Mouse (Mus musculus) heart, adult 8-10 months (tissue): ENCODE results near the gene Fam83f. TPM values are rescaled to one million over a fixed set of nuclear protein-coding genes. Genes with fewer than 3 reads are reported as not detected.
A peak's percentile ranks its signal among the peaks of the same experiment; 100 is the strongest.

Source experiments
- DNase-seq: peaks from one replicate; pipeline ENCODE4 v3.0.0; 2022; ENCODE audit warnings: low spot score
- total RNA-seq, 4 experiments: library from RNA; stranded (reverse); gene quantifications; 2 replicates each; pipeline ENCODE4 v1.2.4; 2022

Fam83f gene
- total RNA-seq, 4 experiments from 2014 or later: 0.09 TPM; not detected in 3

DNA sequence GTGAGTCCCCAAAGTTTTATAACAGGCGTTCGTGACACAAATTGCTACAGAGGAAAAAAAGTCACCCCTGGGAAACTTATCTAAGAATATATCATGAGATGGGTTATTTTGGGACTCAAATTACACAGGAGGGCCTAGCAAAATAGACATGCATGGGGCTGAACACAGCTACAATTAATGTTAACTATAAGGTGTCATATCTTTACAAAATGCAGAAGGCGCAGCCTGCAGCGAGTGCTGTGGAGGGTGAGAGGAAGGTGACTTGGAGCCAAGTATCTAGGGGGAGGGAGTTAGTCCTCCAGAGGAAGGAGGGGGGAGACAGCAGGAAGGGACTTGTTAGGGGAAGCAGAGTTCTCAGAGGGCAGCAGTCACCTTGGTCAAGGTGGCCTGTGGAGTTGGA lies 7.2 kb upstream of the Fam83f start:
- no peak for DNase-seq

DNA sequence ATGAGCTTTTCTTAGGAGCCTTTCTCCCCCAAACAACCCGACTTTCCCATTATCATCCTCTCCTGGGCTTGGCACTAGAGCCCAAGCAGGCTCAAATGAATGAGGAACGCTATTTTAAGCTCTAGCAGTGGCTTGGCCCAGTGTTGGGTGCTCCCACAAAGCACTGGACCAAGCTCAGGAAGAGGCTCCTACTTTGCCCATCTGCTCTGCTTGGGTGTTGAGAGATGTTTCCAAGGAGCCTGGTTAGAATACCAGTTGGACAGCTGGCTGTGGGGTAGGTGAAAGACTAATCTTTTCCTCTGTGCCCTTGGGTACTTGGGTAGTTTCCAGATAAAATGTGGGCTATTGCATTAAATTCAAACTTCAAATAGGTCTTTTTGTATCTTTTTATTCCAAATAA lies 1.2 kb downstream of the Fam83f start:
- DNase-seq: no peak

DNA sequence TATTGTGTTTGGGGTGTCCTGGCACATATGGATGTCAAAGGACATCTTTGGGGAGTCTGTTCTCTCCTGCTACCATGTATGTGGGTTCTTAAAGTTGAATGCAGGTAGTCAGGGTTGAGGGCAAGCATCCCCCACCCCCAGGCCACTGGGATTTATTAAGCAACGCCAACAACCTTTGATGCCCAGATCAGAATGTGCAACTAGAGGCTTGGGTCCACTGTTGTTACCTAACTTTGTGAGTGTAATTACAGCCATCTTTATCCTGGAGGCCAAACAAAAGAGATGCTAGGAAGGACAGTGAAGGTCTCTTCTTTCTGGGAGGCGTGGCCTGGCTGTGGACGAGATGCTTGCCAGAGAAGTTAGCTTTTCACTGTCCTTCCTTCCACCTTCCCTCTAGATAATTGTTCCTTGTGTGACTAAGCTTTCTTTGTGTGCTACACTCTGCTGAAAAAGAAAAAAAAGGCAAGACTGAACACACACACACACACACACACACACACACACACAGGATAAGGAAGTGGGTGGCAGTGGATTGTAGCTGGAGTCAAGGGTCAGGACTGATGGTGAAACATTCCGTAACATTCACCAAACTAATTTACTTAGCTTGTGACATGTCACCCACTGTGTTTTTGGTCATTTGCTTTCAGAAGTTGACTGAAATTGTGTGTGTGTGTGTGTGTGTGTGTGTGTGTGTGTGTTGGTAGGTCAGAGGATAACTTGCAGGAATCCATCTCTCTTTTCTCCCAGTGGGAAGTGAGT lies 1.9 kb downstream of the Fam83f start:
- DNase-seq: no peak

DNA sequence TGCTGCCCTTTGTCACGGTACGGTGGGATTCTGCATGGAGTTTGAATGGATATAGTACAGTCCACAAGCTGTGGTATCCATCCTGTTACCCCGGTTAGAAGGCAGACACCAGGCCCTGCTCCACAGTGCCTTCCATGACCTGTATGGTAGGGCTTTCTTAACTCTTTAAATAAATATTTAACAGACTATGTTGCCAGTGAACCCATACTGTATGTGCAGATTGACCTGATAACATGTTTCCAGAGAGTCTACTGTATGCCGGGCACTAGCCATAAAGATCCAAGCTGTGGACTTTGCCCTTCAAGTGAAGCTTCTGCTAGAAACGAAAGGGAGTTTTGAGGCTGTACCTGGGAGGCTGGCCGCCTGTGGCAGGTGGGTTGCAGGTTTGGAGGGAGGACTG lies 3.1 kb downstream of the Fam83f start:
- no peak for DNase-seq

DNA sequence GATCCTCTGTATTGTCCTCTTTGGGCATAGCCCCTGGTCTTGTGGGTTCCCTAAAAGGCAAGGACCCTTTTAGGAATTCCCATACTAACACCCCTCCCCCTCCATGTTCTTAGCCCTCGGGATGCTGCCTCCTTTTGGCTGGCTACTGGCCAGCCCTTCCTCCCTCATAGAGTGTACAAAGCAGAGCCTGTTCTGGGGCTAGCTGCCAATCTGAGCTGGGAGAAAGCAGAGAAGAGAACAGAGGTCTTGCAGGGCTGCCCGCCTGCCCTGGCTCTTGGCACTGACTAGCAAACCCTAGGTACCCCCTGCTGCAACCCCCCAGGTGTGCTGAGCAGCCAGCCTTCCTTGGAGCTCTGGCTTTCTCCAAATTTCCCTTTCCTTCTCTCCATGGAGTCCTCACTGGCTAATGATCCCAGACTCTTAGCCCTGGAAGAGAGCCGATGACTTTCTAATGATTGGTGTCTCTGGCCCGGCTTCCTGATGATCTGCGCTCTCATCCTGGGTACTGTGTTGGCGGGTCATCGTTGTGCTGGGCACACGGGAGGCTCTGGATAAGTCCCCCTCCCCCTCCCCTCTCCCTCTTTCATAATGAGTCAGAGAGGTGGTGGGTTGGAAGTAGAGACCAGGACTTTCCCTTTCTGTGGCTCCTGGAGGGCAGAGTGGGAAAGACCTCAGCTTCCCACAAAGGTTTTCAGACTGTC lies 8.0 kb downstream of the Fam83f start:
- DNase-seq: peak; percentile 8

DNA sequence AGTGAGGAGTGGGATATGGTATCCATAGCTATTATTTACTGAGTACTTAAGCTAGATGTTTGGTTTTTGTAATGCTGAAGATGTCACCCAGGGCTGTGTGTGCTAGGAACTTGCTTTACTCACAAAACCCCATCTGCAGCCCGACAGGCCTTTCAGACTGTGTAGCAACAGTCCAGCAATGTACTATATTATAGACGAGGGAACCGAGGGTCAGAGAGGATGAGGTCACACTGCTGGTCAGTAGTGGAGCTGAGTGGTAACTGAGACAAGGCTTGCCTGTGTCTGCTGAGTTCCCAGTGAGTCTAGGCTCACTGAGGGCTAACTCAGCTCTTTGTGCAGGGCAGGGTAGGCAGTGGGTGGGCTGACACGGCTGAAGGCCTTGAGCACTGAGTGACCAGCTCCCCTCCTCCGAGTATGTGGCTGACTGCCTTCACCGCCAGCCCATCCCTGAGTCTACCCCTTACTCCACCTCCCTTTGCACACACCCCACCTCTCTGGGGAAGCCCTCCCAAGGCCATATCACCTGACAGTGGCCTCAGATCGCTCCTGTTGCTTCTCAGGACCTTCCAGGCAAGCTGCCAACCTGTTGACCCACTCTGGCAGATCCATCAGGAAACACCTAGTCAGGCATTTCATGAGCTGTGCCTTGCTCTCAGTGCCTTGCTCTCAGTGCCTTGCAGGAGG lies 8.8 kb downstream of the Fam83f start:
- DNase-seq: no peak

DNA sequence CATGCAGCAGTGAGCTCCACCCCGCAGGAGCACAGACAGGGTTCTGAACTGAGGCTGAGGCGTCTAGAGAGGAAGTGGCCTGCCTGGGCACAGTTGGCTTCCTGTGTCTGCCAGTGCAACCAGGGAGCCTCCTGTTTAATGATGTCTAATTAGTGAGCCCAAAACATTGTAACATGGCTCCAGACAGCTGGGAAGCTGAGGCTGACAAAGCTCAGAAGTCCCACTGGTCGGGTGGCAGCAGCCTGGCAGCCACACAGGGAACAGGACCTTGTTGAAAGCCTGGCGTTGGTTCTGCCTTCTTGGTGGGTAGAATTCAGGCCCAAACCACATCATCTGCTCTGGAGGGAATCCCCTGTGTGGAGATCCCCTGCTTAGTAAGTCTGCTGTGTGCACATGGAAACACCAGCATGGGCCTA lies 9.8 kb downstream of the Fam83f start:
- no peak for DNase-seq

DNA sequence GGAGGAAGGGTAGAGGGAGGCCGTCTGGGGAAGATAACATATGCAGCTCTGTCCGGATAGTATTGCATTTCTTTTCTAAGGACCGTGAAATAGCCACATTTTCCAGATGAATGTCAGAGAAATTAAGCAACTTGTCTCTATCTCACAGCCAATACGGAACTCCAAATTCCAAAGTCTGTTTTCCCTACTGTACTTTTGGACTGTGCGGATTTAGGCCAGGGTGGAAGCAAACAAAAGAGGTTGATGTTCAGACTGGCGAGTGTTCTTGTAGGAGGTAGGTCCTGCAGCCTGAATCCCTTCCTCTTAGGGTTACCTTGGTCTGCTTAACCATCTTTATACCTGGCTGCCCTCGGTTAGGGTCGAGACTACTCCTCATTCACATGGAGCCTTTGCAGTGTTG lies 10.7 kb downstream of the Fam83f start:
- no peak for DNase-seq

DNA sequence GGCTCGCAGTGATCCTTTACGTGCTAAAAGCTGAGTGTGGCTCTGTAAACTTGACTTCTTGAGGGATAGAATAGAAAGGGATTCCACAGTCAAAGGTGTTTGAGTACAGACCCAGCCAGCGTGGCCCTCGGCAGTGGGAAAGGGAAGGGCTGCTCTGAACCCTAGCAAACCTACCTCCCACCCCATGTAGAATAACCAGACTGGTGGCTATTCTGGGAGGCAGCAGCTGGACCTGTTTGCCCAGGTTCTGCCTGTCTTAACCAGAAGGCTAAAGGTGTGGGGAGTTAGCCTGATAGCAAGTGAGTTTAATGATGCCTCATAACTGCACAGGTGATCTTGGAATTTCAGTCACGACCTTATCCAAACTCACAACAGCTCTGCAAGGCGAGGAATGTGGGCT lies 11.5 kb downstream of the Fam83f start:
- no peak for DNase-seq

DNA sequence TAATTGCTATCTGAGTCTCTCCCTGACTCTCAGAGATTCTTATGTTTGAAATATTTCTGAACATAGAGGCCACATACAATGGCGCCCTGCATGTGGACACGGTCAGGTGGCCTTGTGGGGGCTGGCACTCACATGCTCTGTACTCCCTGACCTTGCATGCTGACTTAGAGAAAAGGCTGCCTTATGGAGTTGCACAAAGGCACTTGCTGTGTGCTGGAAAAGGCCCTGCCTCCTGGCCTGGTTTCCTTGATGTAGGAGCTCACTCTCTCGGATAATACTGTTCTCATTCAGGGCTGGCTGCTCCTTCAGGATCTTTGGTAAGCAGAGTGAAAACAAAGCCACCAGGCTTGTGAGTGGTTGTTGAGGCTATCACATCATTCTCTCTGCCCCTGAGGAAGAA lies 12.3 kb downstream of the Fam83f start:
- no peak for DNase-seq

DNA sequence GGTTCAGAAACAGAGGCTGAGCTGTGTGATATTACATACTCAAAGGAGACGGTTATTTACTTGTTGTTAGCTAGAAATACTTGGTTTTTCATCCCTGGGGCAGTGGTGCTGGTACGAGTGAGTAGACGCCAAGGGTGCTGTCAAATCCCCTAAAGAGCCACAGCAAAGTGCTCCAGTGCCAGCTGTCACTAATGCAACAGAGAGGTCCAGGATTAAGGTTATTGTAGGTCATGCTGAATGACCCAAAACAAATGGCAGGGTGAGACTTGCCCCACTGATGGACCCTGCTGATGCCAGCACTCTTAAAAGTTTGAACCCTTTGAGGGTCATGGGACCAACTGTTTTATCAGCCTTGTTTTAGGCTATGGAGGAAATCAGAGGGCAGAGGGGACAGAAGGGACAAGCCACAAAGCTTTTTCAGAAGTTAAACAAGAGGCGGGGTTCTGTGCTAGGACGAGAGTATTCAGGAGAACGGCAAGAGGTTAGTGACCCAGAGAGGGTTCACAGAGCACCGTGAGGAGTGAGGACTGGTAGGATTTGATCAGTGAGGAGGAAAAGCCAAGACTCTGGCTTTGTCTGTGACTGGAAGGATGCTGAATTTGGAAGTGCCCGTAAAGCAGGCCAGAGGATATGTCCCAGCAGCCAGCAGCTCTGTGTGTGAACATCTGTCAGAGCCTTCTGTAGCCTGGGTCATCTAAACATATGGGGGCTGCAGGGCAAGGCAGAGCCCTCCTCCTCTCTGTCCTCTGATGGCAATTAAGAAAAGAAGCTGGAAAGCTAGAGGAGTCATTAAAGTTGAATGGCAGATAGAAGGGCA lies 13.3 kb downstream of the Fam83f start:
- no peak for DNase-seq

DNA sequence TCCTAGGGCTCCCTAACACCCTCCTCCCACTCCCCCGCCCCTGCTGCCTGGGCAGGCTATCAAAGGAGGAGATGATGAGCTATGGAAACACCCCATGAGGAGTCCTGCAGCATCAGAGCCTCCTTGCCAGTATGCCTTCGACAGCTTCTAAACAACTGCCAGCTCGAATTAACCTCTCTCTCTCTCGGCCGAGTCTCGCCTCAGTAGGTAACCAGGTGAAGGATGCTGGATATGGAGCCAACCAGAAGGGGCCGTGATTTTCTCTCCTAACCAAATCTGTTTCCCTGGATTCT lies 13.9 kb downstream of the Fam83f start:
- DNase-seq: no peak

DNA sequence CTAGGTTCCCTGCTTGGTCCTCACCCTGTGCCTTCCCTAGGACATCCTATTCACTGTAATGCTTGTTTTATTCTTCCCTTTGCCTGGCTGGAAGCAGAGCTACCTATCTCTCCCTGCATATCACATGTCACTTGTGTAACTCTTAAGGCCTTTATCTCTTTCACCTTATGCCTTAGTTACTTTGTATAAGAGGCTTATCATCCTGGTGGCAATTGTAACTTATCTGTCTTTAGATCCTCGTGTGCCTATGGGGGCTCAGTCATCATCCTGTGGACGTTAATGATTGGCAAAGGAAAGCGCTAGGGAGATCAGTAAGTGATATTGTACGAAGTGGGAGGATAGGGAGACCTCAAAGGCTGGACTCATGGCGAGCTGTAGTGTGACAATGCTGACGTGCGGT lies 16.9 kb downstream of the Fam83f start:
- DNase-seq: no peak

DNA sequence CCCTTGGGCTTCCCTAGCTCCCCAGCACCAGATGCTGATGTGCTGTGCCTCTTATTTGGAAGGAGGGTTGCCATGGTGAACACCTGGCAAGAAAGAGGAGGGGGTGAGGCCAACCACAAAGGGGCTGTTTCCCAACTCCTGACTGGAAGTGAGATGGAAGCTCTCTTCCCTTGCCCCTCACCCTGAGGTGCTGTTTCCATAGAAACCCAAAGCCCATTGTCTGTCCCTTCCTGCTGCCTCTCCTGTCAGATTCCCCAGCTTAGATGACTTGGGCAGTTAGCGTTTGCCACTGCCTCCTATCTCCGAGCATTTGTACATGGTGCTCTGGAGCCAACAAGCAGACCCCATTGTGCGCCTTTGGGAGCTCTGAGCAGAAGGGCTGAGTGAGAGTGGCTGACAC lies 21.8 kb downstream of the Fam83f start:
- no peak for DNase-seq

DNA sequence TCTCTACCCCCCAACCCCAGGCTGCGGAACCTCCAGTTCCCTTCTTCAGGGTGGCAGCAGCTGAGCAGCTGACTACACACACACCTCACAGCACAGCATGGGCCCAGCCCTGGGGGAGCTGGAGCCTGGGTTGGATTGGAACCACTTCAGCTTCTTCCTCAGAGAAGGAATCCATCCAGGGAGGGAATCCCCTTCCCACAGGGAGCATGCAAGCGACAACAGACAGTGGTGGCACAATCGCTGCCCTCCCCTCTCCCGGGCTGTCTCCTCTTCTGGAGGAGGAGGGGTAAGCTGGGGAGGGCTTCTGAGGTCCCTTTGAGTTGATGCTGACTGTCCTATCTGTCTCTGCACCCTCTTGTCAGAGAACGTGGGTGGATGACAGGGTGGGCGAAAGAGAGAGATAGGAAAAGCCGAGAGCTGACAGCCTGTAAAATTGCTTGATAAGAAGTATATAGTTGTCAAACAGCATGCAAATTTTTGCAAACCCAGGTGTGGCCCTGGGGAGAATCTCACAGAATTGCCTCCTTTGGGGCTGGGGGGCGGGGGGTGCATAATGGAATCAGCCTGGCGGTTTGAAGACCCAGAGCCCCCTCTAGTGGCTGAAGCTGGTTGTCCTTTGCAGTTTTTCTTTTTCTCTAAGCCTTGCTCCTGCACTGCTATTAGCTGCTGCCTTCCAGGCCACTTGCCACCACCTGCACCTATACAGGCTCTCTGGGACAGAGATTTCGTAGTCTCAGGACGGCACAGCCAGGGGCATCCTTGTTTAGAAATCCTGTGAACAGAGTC lies 22.7 kb downstream of the Fam83f start:
- DNase-seq: no peak

DNA sequence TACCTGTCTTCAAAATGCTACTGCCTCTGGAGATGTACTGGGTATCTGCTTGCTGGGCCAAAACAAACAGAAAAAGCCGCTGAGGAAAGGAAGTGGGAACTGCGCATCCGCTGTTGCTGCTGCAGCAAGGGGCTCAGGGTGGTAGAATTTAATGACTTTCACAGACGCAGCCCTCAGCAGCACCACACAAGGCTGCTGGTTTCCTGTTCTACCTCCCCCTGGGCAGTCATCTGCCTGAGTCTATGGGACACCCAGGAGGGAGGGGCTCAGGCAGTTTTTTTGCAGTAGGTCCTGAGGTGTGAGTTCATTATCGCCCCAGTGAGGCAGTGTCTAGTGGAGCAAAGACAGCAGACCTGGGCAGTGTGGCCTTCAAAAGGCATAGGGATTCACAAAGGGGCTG lies 25.9 kb downstream of the Fam83f start:
- no peak for DNase-seq

DNA sequence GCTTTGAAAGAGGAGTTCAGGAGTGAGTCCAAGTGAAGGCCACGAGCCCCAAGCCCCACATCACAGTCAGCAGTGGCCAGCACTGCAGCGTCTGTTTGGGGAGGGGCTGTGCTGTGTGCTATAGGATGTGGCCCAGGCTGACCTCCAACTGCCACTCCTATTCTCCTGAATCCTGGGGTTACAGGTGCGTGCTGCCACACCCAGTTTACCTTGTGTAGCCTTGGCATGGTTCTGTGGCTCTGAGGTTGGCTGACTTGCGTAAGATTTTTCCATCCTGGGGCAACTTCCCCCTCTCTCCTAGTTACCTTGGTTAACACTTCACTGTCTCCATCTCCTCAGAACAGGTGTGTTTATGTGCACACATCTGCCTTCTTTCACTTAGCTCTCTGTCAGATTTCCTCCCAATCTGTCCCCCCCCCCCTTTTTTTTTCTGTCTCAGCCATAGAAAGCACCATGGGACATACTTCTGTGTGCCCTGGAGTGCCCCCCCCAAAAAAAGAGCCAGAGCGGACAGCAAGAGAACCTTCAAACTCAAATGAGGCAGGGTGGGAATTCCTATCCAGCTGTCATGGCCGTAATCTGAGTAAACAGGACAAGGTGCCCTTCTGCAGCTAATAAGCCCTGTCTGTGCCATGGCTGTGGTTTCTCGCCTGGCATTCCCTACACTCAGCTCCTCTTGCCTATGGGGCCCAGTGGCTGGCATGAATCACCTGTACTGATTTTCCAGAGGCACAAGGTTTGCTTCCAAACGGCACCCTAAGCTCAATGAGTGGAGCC lies 30.0 kb downstream of the Fam83f start:
- no peak for DNase-seq

DNA sequence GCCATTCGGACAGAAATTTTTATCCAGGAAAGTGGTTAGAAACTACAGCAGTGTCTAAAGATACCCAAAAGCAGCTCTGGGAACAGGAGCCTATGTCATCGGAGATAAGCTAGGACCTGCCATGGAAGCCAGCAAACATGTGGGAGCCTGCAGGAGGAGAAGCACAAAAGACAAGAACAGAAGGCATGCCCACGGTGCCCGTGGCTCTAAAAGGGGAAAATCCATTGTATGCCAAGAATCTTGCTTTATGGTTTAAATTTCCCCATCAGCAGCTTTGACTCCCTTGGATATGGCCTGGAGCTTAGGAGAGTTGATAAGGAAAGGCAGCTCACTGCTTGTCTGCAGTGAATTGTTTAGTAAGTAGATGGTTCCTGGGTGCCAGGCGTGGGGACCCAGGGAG lies 31.3 kb downstream of the Fam83f start:
- no peak for DNase-seq

DNA sequence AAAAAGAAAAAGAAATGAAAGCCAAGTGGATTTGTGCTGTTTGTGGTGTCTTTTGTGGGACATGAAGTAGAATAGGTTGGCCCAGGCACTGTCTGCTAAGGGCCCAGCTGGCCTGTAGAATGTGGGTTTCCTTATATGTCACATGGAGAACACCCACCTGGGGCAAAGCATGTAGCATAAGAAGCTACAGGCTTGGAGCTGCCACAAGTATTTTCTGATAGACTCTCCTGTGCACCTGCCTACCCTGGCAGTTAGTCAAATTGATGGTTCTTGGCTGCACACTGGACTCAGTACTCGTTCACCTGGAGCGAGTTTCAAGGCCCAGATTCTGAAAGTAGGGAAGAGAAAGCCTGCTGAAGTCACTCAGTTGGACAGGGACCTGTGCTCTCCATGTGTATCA lies 31.8 kb downstream of the Fam83f start:
- DNase-seq: no peak

DNA sequence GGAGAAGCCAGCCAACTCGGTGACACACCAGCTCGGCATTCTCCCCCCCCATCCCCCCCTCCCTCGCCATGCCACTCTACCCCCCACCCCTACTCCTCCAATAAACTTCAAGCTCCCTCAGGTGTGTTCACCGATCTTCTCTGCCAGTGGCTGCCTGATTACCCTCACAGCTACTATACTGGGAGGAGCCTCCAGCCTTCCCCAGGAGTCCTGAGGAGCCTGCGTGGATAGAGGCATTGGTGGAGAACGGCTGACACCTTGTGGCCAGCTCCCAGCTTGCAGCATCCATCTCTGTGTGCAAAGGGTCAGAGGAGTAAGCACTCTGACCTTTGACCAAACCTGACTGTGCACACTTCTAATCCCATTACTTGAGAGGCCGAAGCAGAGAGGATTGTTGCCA lies 32.6 kb downstream of the Fam83f start:
- DNase-seq: peak; percentile 68
